Mouse (Mus musculus): Measurements from ENCODE around the gene Pttg1ip. TPM values are rescaled to one million over a fixed set of nuclear protein-coding genes. Genes with fewer than 3 reads are reported as not detected.

The Pttg1ip gene
- polyA plus RNA-seq, 1 experiment from 2014 or later, result 210 TPM

DNA sequence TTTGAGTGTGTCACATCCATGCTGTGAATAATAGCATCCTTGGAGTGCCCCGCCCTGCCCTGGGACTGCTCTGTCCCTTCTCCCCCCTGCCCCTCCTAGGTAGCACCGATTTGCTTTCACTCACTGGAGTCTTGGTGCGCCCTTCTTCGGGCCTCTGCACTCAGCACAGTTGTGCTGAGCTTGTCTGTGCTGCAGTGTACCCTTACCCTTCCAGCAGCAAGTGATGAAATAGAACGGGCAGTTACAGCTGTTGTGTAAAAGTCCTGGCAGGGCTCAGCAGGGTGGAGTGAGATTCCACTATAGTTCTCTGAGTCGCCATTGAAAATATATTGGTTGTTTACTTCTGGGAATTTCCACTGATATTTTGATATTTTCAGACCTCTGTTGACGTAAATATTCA is 44.5 kb downstream of the Pttg1ip start:
- no peak overlapping the region for H3K9ac ChIP-seq (ENCODE audit: low read depth, low read length)
- H3K27ac ChIP-seq, result no peak overlapping the region
- no peaks in the 10 kb centered on the region for H3K27me3 ChIP-seq (ENCODE audit: insufficient read depth, low read length)
- no peak overlapping the region for H3K4me3 ChIP-seq (replicated peaks; ENCODE audit: low read depth, low read length)
- H3K4me1 ChIP-seq (replicated peaks; ENCODE audit: insufficient read depth, low read length), result peaks cover 5% of the 10 kb centered on the region; the same call in 1 of the 2 replicates
- DNase-seq (ENCODE audit: low spot score) (no peak), ATAC-seq (replicated peaks; ENCODE audit: low FRiP score, low read depth) (no peak)
- no peak overlapping the region for H3K4me2 ChIP-seq (ENCODE audit: low read length)
- TF ChIP-seq CTCF (IDR thresholded peaks at IDR 0.05; ENCODE audit: low read depth), result no peak
- H3K9me3 ChIP-seq (replicated peaks; ENCODE audit: low read length), result no peaks in the 10 kb centered on the region
- WGBS, result 78% methylated on average over 7 of the region's 7 CpGs
- no peaks in the 10 kb centered on the region; the same call in 1 of the 2 replicates for H3K36me3 ChIP-seq (ENCODE audit: insufficient read depth, low read length)

DNA sequence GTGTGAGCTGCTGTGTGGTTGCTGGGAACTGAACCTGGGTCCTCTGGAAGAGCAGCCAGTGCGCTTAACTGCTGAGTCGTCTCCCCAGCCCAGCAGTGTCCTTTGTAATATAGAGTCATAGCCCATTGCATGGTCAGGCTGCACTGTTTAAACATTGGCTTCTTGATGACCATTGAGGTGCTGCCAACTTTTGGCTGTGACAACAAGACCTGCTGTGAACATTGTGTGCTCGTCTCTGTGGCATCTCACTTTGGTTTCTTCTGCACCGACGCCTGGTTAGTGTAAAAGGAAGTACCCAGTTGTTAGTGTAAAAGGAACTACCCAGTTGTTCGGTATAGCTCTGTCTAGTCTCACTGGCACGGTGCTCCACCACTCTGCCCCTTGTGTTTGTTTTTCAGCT is 45.1 kb downstream of the Pttg1ip start:
- WGBS, result 51% methylated on average over 7 of the region's 7 CpGs
- Histone ChIP-seq H3K27ac (no peak overlapping the region), H3K9ac (ENCODE audit: low read depth, low read length) (no peak overlapping the region), H3K36me3 (ENCODE audit: insufficient read depth, low read length) (peaks cover 5% of the 10 kb centered on the region), H3K4me3 (replicated peaks; ENCODE audit: low read depth, low read length) (no peak overlapping the region), H3K9me3 (replicated peaks; ENCODE audit: low read length) (no peaks in the 10 kb centered on the region), H3K4me1 (replicated peaks; ENCODE audit: insufficient read depth, low read length) (peaks cover 5% of the 10 kb centered on the region; the same call in 1 of the 2 replicates), H3K27me3 (ENCODE audit: insufficient read depth, low read length) (no peaks in the 10 kb centered on the region), H3K4me2 (ENCODE audit: low read length) (no peak overlapping the region)
- DNase-seq (ENCODE audit: low spot score) (no peak), ATAC-seq (replicated peaks; ENCODE audit: low FRiP score, low read depth) (no peak)
- TF ChIP-seq CTCF (IDR thresholded peaks at IDR 0.05; ENCODE audit: low read depth), result no peak

DNA sequence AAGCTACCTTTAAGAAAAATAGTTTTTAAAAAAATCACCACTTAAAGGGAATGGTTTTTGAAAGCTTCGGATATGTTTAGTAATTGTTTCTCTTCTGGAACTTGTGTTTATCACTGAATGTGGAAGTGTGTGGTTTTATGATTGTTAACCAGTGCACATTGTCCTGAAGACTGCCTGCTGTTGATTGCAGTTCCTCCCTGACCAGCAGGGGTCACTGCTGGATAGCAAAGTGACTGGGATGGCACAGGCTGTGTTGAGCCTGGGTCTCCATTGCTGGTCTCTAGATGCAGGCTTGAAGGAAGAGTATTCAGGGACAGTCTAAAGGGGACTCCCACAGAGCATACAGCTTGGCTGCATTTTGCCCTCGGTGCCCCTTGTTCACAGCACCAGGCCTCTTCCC is 46.0 kb downstream of the Pttg1ip start:
- H3K27me3 ChIP-seq (ENCODE audit: insufficient read depth, low read length), result no peaks in the 10 kb centered on the region
- peaks cover 7% of the 10 kb centered on the region for H3K36me3 ChIP-seq (ENCODE audit: insufficient read depth, low read length)
- H3K4me2 ChIP-seq (ENCODE audit: low read length), result no peak overlapping the region
- peak; percentile 80 for DNase-seq (ENCODE audit: low spot score)
- 53% methylated on average over 2 of the region's 2 CpGs for WGBS
- ATAC-seq (replicated peaks; ENCODE audit: low FRiP score, low read depth), result peak; percentile 50
- no peak overlapping the region for H3K27ac ChIP-seq
- peaks cover 5% of the 10 kb centered on the region; the same call in 1 of the 2 replicates for H3K4me1 ChIP-seq (replicated peaks; ENCODE audit: insufficient read depth, low read length)
- no peaks in the 10 kb centered on the region for H3K9me3 ChIP-seq (replicated peaks; ENCODE audit: low read length)
- H3K4me3 ChIP-seq (replicated peaks; ENCODE audit: low read depth, low read length), result no peak overlapping the region
- no peak overlapping the region for H3K9ac ChIP-seq (ENCODE audit: low read depth, low read length)
- TF ChIP-seq CTCF (IDR thresholded peaks at IDR 0.05; ENCODE audit: low read depth), result peak; percentile 95

DNA sequence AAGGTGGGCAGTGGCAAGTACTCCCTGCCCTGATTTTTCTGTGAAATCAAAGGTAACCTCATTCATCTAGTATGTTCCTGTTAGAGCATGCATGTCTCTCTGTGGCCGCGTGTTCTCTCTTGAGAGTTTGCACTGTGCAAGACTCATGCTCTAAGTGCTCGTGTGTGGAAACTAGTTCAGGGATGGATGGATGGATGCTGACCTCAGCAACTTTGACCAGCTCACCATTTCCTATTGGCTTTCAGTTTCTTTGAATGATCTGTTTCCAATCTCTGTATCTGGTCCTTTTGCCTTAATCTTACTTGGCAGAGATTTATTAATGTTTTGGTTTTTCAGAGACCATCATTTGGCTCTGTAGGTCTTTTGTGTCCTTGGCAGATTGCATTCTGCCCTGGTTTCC is 47.6 kb downstream of the Pttg1ip start:
- no peak for ATAC-seq (replicated peaks; ENCODE audit: low FRiP score, low read depth)

DNA sequence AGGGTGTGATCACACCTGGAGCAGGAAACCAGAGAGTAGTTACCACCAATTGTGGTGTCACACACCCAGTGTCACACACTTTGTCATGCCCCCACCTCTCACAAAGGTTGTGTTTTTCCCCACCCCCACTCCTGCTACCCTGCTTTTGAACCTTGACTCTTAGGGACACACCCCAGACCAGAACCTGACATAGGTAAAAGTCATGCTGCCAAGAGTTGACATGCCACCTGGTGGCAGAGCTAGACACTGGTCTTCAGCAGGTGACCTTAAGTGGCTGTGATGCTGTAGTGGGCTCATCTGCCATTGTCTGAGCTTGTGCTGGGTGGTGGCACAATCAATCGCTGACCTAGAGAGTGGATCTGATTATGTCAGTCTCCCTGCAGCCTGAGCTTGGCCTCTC is 48.5 kb downstream of the Pttg1ip start:
- H3K4me1 ChIP-seq (replicated peaks; ENCODE audit: insufficient read depth, low read length), result no peaks in the 10 kb centered on the region
- no peaks in the 10 kb centered on the region for H3K27me3 ChIP-seq (ENCODE audit: insufficient read depth, low read length)
- no peak for DNase-seq (ENCODE audit: low spot score)
- no peak for ATAC-seq (replicated peaks; ENCODE audit: low FRiP score, low read depth)
- H3K36me3 ChIP-seq (ENCODE audit: insufficient read depth, low read length), result peaks cover 11% of the 10 kb centered on the region
- peak; percentile 56 for TF ChIP-seq CTCF (IDR thresholded peaks at IDR 0.05; ENCODE audit: low read depth)
- H3K4me3 ChIP-seq (replicated peaks; ENCODE audit: low read depth, low read length), result no peak overlapping the region
- H3K9me3 ChIP-seq (replicated peaks; ENCODE audit: low read length), result no peaks in the 10 kb centered on the region
- no peak overlapping the region for H3K4me2 ChIP-seq (ENCODE audit: low read length)
- H3K27ac ChIP-seq, result no peak overlapping the region
- H3K9ac ChIP-seq (ENCODE audit: low read depth, low read length), result no peak overlapping the region
- WGBS, result 95% methylated on average over 1 of the region's 1 CpGs

More for the DNA sequence above, 47.6 kb downstream of the Pttg1ip start:
- WGBS, result 82% methylated on average over 3 of the region's 3 CpGs
- H3K27ac ChIP-seq, result no peak overlapping the region
- H3K27me3 ChIP-seq (ENCODE audit: insufficient read depth, low read length), result no peaks in the 10 kb centered on the region
- no peaks in the 10 kb centered on the region; the same call in 1 of the 2 replicates for H3K4me1 ChIP-seq (replicated peaks; ENCODE audit: insufficient read depth, low read length)
- H3K9me3 ChIP-seq (replicated peaks; ENCODE audit: low read length), result no peaks in the 10 kb centered on the region
- no peak overlapping the region for H3K4me2 ChIP-seq (ENCODE audit: low read length)
- DNase-seq (ENCODE audit: low spot score), result no peak
- no peak for TF ChIP-seq CTCF (IDR thresholded peaks at IDR 0.05; ENCODE audit: low read depth)
- H3K36me3 ChIP-seq (ENCODE audit: insufficient read depth, low read length), result peaks cover 8% of the 10 kb centered on the region
- H3K9ac ChIP-seq (ENCODE audit: low read depth, low read length), result no peak overlapping the region
- H3K4me3 ChIP-seq (replicated peaks; ENCODE audit: low read depth, low read length), result no peak overlapping the region

DNA sequence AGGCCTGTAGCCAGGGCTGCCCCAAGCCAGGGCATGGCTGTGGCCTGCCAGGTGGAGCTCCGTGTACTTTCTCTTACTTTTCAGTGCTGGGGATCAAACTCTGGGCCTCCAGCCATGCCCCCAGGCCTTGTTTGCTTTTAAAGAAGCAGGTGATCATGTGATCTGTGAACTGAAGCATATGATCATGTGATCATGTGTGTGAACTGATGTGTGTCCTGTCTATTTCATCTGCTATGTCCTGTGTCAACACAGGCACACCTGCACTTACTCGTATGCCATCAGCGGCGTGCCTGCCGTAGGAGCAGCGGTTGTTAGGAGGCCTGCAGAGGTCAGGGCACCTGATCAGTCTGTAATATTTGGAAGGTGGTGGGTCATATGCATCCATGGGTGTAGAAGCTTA is 52.5 kb downstream of the Pttg1ip start:
- Histone ChIP-seq H3K9me3 (replicated peaks; ENCODE audit: low read length) (no peaks in the 10 kb centered on the region), H3K9ac (ENCODE audit: low read depth, low read length) (no peak overlapping the region), H3K4me3 (replicated peaks; ENCODE audit: low read depth, low read length) (no peak overlapping the region), H3K4me2 (ENCODE audit: low read length) (no peak overlapping the region), H3K27ac (no peak overlapping the region), H3K4me1 (replicated peaks; ENCODE audit: insufficient read depth, low read length) (no peaks in the 10 kb centered on the region), H3K27me3 (ENCODE audit: insufficient read depth, low read length) (no peaks in the 10 kb centered on the region), H3K36me3 (ENCODE audit: insufficient read depth, low read length) (peaks cover 28% of the 10 kb centered on the region)
- no peak for ATAC-seq (replicated peaks; ENCODE audit: low FRiP score, low read depth)
- DNase-seq (ENCODE audit: low spot score), result no peak
- WGBS, result 67% methylated on average over 6 of the region's 6 CpGs
- no peak for TF ChIP-seq CTCF (IDR thresholded peaks at IDR 0.05; ENCODE audit: low read depth)

Data from kidney, postnatal 0 days (tissue).